Mouse (Mus musculus) layer of hippocampus, postnatal 25 days (tissue): Measurements from ENCODE around the gene Dennd6a. TPM values are rescaled to one million over a fixed set of nuclear protein-coding genes. Genes with fewer than 3 reads are reported as not detected.

Source experiments
- DNase-seq, 2 experiments: peaks; one replicate each; pipeline ENCODE4 v3.0.0; 2022; ENCODE audit warnings: mixed read lengths in 2 of 2, low spot score in 1 of 2; ENCODE audit errors: extremely low spot score in 1 of 2
- total RNA-seq, 2 experiments: library from RNA; stranded (reverse); gene quantifications; 2 replicates each; pipeline ENCODE4 v1.2.3; 2021

The Dennd6a gene
- total RNA-seq, 2 experiments from 2014 or later: 26.7 to 27.4 TPM

DNA sequence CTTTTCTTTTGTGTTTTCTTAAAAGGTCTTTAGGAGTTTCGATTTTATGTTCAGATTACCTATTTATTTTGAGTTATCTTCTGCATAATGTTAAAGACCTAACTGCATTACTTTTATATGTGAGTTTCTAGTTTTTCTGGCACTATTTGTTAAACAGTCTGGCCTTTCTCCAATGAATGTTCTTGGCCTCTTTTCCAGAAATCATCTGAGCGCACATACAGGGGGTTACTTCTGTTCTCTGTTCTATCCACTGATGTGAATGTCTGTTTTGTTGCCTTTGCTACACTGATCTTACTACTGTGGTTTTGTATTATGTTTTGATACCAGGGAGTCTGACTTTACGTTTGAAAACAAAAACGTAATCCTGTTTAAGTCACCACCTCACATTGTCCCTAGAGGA is 3.8 kb upstream of the Dennd6a start:
- no peak for DNase-seq

DNA sequence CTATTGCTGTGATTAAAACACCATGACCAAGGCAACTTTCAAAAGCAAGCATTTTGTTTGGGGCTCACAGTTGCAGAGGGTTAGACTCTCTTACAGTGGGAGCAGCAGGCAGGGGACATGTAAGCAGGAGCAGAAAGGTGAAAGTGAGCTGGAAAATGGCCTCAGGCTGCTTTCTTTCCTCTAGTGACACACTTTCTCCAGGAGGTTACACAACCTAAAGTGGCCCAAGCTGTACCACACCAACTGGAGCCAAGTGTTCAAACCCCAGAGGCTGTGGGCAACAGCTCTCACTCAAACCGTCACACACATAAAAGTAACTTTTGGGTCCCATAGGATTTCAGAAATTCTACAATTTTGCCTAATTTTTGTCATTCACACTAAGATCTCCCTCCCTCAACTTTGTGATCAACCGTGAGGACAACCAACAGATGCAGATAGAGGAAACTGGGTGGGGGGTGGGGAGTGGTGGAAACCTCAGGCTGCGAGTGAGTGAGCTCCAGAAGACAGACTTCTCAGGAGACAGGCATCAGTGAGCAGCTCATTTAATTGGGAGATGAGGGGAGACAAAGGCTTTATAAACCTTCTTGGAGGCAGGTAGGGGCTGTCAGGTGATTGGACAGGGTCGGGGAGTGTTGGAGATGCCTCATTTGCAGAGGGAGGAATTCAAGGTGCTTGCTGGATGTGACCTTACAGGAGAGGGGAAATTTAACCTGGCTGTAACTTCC is 1.5 kb upstream of the Dennd6a start:
- DNase-seq: no peak

DNA sequence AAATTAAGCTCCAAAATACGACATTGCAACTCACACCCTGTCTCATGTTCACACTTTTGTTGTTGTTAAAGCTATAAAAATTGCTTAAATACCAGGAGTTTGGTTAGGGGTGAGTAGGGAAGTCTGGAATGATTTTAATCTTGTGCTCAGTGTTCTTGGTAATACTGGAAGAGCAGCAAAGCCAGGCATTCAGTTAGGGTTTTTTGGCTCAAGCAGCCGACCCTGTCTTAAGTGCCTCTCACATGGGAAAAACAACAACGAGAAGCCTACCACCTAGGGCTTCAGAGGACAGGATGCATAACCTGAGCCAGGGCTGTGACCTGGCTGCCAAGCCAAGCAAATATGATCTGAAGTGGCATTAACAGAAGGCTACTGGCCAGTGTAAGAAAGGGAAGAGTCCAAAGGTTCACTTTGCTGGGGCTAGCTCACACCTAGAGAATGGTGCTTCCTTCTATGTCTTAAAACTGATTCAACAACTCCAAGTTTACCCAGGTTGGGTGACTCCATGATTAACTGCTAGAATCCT is 2.7 kb downstream of the Dennd6a start:
- no peak for DNase-seq

DNA sequence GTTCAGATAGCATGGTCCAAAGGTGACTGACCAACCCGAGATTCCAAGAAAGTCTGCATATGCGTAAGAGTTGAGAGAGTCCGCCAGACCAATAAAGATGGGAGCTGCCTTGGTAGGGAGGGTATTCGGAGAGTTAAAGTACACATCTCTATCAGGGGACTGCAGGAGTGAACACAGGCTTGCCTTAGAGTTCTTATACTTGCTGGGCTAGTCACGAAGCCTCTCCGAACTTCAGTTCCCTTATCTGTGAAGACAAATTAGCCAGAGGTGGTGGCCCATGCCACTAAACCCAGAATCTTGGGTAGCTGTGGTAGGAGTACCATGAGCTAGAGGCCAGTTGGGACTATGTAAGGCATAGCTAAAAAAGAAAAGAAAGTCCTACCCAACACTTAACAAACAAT is 5.1 kb downstream of the Dennd6a start:
- DNase-seq: no peak

DNA sequence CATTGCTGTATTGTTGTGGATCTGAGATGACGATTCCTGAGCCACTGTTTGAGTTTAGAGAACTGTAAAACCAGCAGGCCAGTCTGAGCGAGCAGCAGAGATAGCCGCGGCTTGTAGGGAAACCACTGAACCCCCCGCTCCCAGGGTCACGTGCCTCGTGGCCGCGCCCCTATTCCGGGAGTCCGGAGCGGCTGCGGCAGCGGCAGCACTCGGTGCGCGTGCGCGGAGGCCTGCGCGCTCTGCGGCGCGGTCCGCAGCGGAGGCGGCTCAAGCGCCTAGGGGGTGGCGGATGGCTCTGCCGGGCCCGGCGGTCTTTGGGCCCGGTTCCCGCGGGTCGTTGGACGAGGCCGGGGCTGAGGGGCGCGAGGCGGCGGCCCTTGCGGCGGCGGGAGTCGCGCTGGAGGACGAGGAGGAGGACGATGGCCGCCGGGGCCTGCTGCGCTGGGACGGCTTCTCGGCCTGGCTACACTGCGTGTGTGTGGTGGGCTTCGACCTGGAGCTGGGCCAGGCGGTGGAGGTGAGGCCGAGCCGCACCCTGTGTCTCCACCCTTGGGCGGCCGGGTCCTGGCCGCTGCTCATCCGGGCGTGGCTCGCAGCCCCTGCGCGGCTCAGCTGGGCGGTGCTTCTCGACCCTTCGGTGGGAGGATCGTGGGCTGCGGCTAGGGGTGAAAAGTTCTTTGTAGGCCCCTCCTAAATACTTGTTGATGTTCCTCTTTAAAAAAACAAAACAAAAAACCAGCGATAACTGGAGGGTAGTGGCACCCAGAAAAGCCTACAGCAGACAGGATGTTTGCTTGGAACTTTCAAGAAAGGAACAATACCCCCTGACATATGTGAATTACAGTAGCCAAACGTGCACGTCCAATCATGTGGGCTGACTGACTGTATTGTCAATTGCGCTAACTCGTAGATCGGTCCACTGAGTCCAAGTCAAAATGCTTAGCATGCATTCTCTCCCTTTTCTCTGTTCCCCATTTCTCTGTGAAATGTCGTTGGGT is 6.0 kb downstream of the Dennd6a start:
- DNase-seq: peak; percentile 73 to 75

DNA sequence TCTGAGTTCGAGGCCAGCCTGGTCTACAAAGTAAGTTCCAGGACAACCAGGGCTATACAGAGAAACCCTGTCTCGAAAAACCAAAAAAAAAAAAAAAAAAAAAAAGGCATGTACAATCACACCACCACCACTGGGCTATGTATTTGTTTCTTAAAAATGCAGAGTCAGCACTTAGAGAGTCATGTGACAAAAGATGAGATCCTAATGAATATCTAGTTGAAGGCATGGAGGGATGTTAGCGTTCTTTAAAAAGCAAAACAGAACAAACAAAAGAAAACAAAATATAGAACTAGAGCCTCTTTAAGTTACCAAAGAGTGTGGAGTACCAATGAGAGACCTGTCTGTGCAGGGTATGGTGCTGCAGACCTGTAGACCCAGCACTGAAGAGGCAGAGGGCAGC is 10.0 kb downstream of the Dennd6a start:
- no peak for DNase-seq

DNA sequence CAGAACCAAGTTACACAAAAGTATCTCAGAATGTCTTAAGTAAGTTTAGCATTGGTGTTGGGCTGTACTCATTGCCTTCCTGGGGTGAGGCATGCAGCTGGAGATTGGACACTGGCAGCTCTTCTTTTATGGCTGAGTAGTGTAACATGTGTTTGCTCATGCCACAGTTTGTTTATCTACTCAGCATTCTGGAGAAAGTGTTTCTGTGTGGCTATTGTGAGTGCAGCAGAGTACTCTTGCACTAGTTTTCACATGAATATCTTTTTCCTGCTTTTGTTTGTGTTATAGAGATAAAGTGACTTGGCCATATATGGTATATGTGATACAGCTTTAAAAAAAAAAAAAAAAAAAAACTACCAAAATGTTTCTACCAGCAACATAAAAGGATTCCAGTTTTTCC is 13.5 kb downstream of the Dennd6a start:
- DNase-seq: no peak

DNA sequence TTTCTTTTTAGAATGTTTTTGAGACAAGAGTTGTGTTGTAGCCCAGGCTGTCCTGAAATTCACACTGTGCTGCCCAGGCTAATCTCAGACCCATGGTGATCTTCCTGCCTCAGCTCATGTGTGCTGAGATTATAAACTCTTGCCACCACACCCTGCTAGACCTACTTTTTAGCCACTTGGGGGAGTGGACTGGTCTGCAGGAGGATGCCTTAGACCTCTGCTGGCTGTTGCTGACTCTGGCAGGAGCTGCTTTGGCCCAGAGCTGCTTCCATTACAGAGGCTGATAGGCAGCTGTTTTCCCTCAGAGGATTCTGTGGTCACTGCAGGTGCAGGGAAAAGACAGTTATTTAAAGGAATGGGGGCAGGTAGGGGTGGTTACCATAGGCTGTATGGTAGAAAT is 17.7 kb downstream of the Dennd6a start:
- DNase-seq: no peak

DNA sequence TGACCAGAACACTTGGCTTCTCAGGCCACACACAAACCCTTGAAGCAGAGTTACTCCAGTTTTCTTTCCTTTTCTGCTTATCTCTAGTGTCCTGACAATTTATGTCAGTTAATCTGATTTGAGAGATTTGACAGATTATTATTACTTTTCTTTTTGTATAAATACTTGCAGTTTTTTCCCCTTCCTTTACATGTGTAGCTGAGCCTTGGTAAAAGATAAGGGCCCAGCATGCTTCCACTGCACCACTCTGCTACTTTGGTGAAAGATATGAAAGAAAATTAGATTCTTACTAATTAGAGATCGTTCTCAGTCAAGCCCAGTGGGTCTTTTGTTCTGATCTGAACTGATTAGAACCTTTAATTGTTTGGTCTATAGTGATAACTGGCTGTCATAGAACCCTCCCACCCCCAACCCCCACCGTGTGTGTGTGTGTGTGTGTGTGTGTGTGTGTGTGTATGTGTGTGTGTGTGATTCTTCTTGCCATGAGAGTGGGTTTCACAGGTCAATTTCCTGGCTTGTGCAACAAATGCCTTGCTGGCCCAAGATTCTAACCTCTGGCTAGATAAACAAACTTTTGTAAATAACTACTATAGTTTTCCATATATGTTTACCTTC is 19.7 kb downstream of the Dennd6a start:
- no peak for DNase-seq

DNA sequence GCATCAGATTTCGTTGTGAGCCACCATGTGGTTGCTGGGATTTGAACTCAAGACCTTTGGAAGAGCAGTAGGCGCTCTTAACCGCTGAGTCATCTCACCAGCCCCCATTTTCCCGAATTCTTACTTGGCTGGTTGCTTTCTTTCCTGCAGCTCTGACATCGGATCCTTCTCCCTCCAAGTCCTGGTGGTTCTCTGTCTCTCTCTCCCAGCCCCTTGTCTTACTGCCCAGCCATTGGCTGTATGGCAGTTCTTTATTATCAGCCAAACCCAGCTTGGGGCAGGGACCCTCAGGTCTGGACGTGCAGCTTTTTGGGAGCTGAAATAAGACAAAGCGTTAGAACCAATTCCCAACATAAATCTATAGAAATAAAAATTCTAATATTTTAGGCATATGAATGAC is 21.5 kb downstream of the Dennd6a start:
- DNase-seq: no peak

DNA sequence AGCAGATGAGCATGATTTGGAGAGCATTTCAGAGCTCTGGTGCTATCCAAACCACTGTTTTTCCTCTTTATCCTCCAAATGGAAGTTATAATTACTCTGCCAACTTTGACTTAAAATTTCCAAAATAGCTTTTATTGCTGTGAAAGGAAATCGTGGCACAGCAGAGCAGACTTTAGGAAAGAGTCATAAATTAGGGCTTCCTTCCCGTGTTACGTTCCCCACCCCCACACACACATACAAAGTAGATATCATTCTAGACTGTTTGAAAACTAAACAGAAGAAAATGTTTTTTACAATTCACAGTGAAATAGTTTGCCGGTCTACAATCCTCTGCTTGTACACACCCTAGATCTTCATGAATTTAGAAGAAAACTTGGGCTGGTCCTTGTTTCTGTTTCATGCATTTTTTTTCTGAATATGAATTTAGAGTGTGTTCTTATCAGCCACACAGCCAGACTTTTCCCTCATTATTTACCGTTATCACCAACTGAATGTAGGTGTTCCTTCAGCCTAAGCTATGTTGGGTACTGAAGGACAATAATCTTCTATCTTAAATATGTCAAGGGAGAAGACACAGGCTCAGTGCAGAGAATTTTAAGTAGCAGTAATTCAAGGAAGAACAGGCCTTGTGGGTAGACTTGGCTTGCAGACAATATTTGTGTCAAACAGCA is 22.2 kb downstream of the Dennd6a start:
- no peak for DNase-seq

DNA sequence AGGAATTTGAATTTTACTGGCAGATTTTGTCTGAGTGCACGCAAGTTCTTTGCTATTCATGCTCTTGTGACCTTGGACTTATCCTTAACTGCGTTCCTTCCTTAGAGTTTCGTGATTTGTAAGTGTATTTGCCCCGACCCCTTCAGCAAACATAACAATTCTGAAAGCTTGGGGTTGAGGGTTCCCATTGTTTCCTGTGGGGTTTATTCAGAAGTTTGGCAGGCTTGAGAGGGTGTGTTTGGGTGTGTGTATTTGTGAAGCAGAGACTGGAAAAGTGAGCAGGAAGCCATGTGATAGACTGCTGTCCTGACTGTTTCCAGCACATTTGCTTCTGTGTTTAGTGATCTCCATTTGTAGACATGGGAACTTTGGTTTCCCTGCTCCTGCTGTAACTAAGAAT is 31.7 kb downstream of the Dennd6a start:
- no peak for DNase-seq

DNA sequence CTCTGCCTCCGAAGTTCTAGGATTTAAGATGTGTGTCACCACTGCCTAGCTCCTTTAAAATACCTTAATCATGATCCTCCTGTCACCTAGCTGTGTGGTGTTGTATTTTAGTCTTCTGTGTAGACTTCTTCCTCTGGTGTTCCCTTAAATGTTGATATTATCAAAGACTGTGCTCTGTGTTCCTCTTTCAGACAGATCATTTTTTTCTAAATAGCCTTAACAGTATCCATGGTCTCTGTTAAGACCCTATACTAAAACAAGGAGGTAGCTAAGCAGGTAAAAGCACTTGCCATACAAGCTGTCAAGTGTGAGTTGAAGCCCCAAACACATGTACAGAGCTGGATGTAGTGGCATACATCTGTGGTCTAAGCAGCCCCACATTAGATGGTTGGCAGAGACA is 36.0 kb downstream of the Dennd6a start:
- DNase-seq: no peak

DNA sequence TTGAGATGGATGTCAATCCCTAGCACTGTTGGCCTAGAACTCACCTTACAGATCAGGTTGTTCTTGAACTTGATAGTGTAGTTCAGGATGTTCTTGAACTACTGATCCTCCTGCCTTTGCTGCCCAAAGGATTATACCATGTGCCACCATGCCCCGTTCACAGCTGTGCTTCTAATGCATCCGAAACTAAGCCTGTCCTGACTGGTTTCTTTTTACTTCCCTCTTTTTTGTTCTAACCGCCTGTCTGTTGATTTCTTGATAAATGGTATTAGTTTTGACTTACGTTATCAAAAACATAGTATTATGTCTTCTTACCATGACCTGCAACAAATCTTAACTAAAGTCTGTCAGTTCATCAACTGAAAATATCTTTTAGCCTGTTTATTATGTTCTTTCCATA is 37.0 kb downstream of the Dennd6a start:
- DNase-seq: no peak

DNA sequence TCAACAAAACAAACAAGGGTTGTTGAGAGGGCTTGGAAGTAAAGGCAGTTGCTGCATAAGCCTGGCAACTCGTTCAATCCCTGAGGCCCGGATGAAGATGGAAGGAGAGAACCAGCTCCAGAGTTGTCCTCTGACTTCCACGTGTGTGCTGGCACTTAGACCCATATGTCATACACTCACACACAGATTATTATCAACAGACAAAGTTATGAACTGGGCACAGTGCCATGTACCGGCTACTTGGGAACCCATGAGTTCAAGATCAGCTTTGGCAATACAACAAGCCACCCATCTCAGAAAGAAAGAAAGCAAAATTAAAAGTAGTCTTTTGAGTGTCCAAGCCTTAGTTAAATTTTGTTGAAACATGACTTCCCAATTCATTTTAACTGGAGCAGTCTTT is 51.6 kb downstream of the Dennd6a start:
- DNase-seq: no peak

DNA sequence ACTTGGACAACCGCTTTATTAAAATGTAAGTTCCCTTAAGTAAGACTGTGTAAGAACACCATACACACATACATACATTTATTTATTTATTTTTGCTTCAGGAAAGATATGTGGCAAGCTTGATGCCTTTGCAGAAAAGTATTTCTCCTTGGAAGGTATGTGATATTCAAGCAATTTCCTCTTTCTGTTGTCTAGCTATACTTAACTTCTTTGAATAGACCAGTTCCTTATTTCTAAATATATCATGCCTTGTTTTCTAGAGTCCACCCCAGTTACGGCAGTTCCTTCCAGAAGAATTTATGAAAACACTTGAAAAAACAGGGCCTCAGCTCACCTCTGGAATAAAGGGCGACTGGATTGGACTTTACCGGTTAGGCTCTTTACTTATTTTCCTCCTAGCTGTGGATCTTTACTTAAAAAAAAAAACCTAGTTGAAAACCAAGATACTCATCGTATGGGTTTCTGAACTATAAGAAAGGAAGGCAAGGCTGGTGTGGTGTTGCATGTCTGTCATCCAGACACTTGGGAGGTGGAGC is 53.0 kb downstream of the Dennd6a start:
- no peak for DNase-seq

DNA sequence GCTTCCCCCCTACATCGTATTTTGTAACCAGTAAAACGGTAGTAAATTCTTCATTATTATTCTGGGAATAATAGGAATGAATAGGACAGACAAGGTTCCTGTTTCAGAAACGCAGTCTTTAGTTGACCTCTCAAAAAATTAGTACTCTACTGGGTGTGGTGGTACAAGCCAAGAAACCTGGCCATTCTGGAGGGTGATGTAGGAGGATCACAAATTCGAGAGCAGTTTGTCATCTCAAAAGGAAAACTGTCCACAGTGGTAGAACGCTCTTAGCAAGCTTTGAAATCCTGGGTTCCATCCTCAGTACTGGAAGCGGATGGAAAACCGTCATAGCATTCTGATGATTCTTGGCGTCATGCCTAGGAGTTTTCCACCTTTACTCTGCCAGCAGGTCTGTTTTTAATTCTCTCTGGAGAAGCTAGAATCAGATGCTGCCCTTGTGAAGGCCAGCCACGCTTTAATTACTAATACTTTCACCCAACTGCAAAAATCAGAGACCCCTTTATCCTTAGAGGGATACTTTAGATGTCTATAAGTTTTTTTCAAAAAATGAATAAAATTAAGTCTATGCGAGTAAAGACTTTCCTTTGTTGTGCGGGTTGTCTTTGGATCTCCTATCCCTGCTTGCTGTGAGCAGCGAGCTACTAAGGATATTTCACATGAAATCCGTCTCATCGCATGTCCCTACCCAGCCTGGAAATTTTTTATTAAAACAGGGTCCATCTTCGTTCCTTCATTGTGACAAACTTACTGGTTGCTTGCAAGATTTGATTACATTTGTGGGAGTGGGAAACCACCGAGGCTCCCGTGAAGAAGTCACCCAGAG is 63.6 kb downstream of the Dennd6a start:
- DNase-seq: no peak

DNA sequence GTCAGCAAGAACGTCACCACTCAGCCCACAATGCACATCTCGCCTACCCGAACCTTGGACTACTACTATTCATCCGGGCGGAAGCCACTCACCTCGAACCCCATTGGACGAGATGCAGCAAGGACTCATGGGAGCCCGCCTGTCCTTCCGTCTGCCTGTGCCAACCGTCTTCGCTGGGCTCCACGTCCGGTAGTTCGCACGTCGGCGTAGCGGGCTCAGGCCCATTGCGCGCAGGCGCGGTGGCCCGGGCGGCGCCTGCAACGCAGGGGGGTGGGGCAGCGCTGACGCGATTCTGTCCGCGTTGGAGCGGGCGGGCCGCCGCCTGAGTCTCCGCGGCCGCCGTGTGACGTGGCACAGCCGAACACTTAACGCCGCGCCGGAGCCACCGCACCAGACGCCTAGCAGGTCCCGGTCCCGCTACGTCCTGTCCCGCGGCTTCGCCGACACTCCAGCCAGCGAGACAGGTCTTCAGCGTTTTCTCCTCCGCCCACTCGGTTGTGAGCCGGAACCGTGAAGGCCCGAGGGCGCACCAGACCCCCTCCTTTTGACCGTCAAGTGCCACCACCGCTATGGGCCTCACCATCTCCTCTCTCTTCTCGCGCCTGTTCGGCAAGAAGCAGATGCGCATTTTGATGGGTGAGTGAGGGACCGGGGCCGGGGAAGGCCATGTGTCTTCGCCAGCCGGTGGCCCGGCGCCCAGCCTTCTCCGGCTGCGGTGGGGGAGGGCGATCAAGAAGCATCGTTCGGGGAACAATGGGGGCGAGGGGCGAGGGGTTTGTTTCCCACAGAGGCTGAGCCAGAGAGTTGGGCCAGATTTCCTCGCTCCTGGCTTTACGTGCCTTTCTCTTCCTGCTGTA is 64.4 kb downstream of the Dennd6a start, which contains the start of gene Arf4:
Gene Arf4 (plus strand): TSS at position 224 of the 857 bp plus-strand sequence.
- peak; percentile 92 to 95 for DNase-seq
